Mouse (Mus musculus) heart, embryonic 16.5 days (tissue): ENCODE data around the gene Gm10100. TPM values are rescaled to one million over a fixed set of nuclear protein-coding genes. Genes with fewer than 3 reads are reported as not detected.
"Not testable (repeated sequence)": the region's sequence is repeated elsewhere in the genome, so short reads cannot be mapped to it uniquely, and the experiment has no call there.

Source experiments
- ATAC-seq: fragments of 200-750 bp; cut with Nextera tagmentation; replicated peaks from 2 replicates; pipeline ENCODE4 v1.8.0; 2017; ENCODE audit warnings: moderate number of reproducible peaks; ENCODE audit not compliant: insufficient read depth, low FRiP score; ENCODE audit errors: extremely low read depth
- H3K27ac ChIP-seq: fragments of 300-500 bp; sonication (generic); 2 replicates; pipeline ENCODE4 v1.5.1; 2014; ENCODE audit warnings: mild to moderate bottlenecking, low read length, control low read depth, moderate library complexity
- H3K27me3 ChIP-seq: fragments of 300-500 bp; sonication (generic); 2 replicates; pipeline ENCODE4 v1.6.1; 2014; ENCODE audit warnings: low read length, mixed read lengths; ENCODE audit not compliant: control insufficient read depth, insufficient read depth
- H3K36me3 ChIP-seq: fragments of 300-500 bp; sonication (generic); 2 replicates; pipeline ENCODE4 v1.6.1; 2014; ENCODE audit not compliant: control insufficient read depth, insufficient read depth
- H3K4me1 ChIP-seq: fragments of 300-500 bp; sonication (generic); 2 replicates; pipeline ENCODE4 v1.6.1; 2014; ENCODE audit warnings: low read length, mixed read lengths; ENCODE audit not compliant: control insufficient read depth, insufficient read depth
- H3K4me2 ChIP-seq: fragments of 300-500 bp; sonication (generic); 2 replicates; pipeline ENCODE4 v1.6.1; 2014; ENCODE audit warnings: low read depth, mild to moderate bottlenecking, control low read depth, low read length
- H3K4me3 ChIP-seq: fragments of 300-500 bp; sonication (generic); 2 replicates; pipeline ENCODE4 v1.5.1; 2014; ENCODE audit warnings: mild to moderate bottlenecking, control low read depth, low read length
- H3K9ac ChIP-seq: fragments of 300-500 bp; sonication (generic); 2 replicates; pipeline ENCODE4 v1.6.1; 2014; ENCODE audit warnings: low read length, control low read depth
- H3K9me3 ChIP-seq: fragments of 300-500 bp; sonication (generic); replicated peaks from 2 replicates; pipeline ENCODE4 v1.6.1; 2016; ENCODE audit warnings: low read length; ENCODE audit not compliant: control insufficient read depth
- WGBS: fragments of 180-500 bp; shearing (Covaris S2); extraction: QIAGEN DNeasy Blood & Tissue Kit; methylation state at CpG from one replicate; pipeline ENCODE4 v1.1.7; 2014; 5-methylcytosine and 5-hydroxymethylcytosine counted together
- polyA plus RNA-seq: library from polyadenylated mRNA; unstranded; fragments of >200 nt; fragmentation: Nextera tagmentation; extraction: Ambion mirVana; gene quantifications from 2 replicates; pipeline ENCODE4 v1.2.1, GENCODE M21; 2015

Gm10100 gene
- not detected in 2 replicates for polyA plus RNA-seq

GRCm38 (mm10) chr10:77726186-77726585, at the start of gene Gm10100:
Gene Gm10100, plus strand, starts transcription at chr10:77726486.
- ATAC-seq = no peak
- 25% methylated on average over 3 of the region's 3 CpGs for WGBS
- H3K9ac ChIP-seq = no peak within 1 kb of the TSS

GRCm38 (mm10) chr10:77677562-77677961, 48.7 kb upstream of the Gm10100 start:
- peak overlapping the region; percentile 36 for H3K4me3 ChIP-seq
- peak overlapping the region; percentile 53 for H3K4me2 ChIP-seq
- no peaks in the 10 kb centered on the region for H3K9me3 ChIP-seq
- no peak overlapping the region for H3K9ac ChIP-seq
- no peak for ATAC-seq
- under 1% methylated on average over 35 of the region's 35 CpGs for WGBS
- H3K27me3 ChIP-seq = peaks cover 40% of the 10 kb centered on the region
- H3K4me1 ChIP-seq = peaks cover 2% of the 10 kb centered on the region; the same call in 1 of the 2 replicates
- no peak overlapping the region for H3K27ac ChIP-seq
- H3K36me3 ChIP-seq = no peaks in the 10 kb centered on the region

More at GRCm38 (mm10) chr10:77726186-77726585, at the start of gene Gm10100:
- no peaks in the 10 kb centered on the region for H3K27me3 ChIP-seq
- no peaks in the 10 kb centered on the region for H3K9me3 ChIP-seq
- H3K4me3 ChIP-seq = no peak within 1 kb of the TSS
- no peak within 1 kb of the TSS for H3K4me2 ChIP-seq
- no peaks in the 10 kb centered on the region for H3K4me1 ChIP-seq
- no peak within 1 kb of the TSS for H3K27ac ChIP-seq
- H3K36me3 ChIP-seq = no peaks in the 10 kb centered on the region

GRCm38 (mm10) chr10:77682994-77683393, 43.3 kb upstream of the Gm10100 start:
- H3K27me3 ChIP-seq = peaks cover 52% of the 10 kb centered on the region
- H3K27ac ChIP-seq = no peak overlapping the region
- H3K36me3 ChIP-seq = no peaks in the 10 kb centered on the region
- no peak overlapping the region for H3K9ac ChIP-seq
- H3K4me1 ChIP-seq = peaks cover 9% of the 10 kb centered on the region
- H3K9me3 ChIP-seq = no peaks in the 10 kb centered on the region
- no peak overlapping the region for H3K4me2 ChIP-seq
- ATAC-seq = no peak
- no peak overlapping the region for H3K4me3 ChIP-seq
- 70% methylated on average over 7 of the region's 7 CpGs for WGBS

GRCm38 (mm10) chr10:77684181-77684580, 42.1 kb upstream of the Gm10100 start:
- no peaks in the 10 kb centered on the region for H3K9me3 ChIP-seq
- H3K27me3 ChIP-seq = peaks cover 53% of the 10 kb centered on the region
- no peaks in the 10 kb centered on the region for H3K36me3 ChIP-seq
- no peak overlapping the region for H3K4me2 ChIP-seq
- ATAC-seq = no peak
- H3K9ac ChIP-seq = no peak overlapping the region
- H3K4me3 ChIP-seq = no peak overlapping the region
- H3K27ac ChIP-seq = no peak overlapping the region
- peaks cover 9% of the 10 kb centered on the region for H3K4me1 ChIP-seq
- 35% methylated on average over 8 of the region's 8 CpGs for WGBS

GRCm38 (mm10) chr10:77685895-77686664, 40.2 kb upstream of the Gm10100 start, which contains the start of gene Tspear:
Gene Tspear, plus strand, starts transcription at chr10:77686569.
- peak within 1 kb of the TSS; percentile 22 for H3K4me2 ChIP-seq
- ATAC-seq = peak; percentile 23; the same call in 1 of the 2 replicates
- peak within 1 kb of the TSS; percentile 9 for H3K4me3 ChIP-seq

GRCm38 (mm10) chr10:77687021-77687420, 39.3 kb upstream of the Gm10100 start:
- no peaks in the 10 kb centered on the region for H3K36me3 ChIP-seq
- no peak overlapping the region for H3K9ac ChIP-seq
- no peak overlapping the region for H3K4me2 ChIP-seq
- peaks cover 51% of the 10 kb centered on the region for H3K27me3 ChIP-seq
- no peak overlapping the region for H3K27ac ChIP-seq
- peaks cover 9% of the 10 kb centered on the region for H3K4me1 ChIP-seq
- WGBS = 30% methylated on average over 10 of the region's 10 CpGs
- H3K4me3 ChIP-seq = no peak overlapping the region
- no peak for ATAC-seq
- no peaks in the 10 kb centered on the region for H3K9me3 ChIP-seq

More at GRCm38 (mm10) chr10:77685895-77686664, 40.2 kb upstream of the Gm10100 start, which contains the start of gene Tspear:
- no peaks in the 10 kb centered on the region for H3K9me3 ChIP-seq
- H3K9ac ChIP-seq = no peak within 1 kb of the TSS
- no peaks in the 10 kb centered on the region for H3K36me3 ChIP-seq
- WGBS = 4% methylated on average over 22 of the region's 22 CpGs
- no peak within 1 kb of the TSS for H3K27ac ChIP-seq
- peaks cover 9% of the 10 kb centered on the region for H3K4me1 ChIP-seq
- H3K27me3 ChIP-seq = peaks cover 51% of the 10 kb centered on the region

- H3K9me3 ChIP-seq, H3K9ac ChIP-seq, H3K36me3 ChIP-seq, H3K4me2 ChIP-seq, H3K4me1 ChIP-seq, H3K27ac ChIP-seq, H3K4me3 ChIP-seq, ATAC-seq: not testable (repeated sequence)
- peaks cover 33% of the 10 kb centered on the region for H3K27me3 ChIP-seq
- 80% methylated on average over 3 of the region's 3 CpGs for WGBS
Observed at GRCm38 (mm10) chr10:77690356-77690807, 35.9 kb upstream of the Gm10100 start, which contains the start of gene Gm19402. Gene Gm19402, minus strand, starts transcription at chr10:77690757.

- Histone ChIP-seq H3K9me3 (peaks cover 4% of the 10 kb centered on the region; the same call in 1 of the 2 replicates), H3K27ac (no peak within 1 kb of the TSS), H3K4me3 (no peak within 1 kb of the TSS), H3K27me3 (no peaks in the 10 kb centered on the region), H3K36me3 (no peaks in the 10 kb centered on the region), H3K9ac (no peak within 1 kb of the TSS), H3K4me1 (no peaks in the 10 kb centered on the region), H3K4me2 (no peak within 1 kb of the TSS)
- no peak for ATAC-seq
- WGBS = 42% methylated on average over 4 of the region's 4 CpGs
Observed at GRCm38 (mm10) chr10:77697133-77697532, 29.2 kb upstream of the Gm10100 start, which contains the start of gene Gm9508. Gene Gm9508, minus strand, starts transcription at chr10:77697233.

GRCm38 (mm10) chr10:77706326-77706725, 20.0 kb upstream of the Gm10100 start, which contains the start of gene Gm10272:
Gene Gm10272, plus strand, starts transcription at chr10:77706626.
- Histone ChIP-seq H3K36me3 (no peaks in the 10 kb centered on the region), H3K27ac (no peak within 1 kb of the TSS), H3K4me3 (no peak within 1 kb of the TSS), H3K4me2 (no peak within 1 kb of the TSS), H3K4me1 (no peaks in the 10 kb centered on the region), H3K27me3 (no peaks in the 10 kb centered on the region), H3K9me3 (peaks cover 9% of the 10 kb centered on the region), H3K9ac (no peak within 1 kb of the TSS)
- 89% methylated on average over 1 of the region's 1 CpGs for WGBS
- ATAC-seq = no peak
